Mouse (Mus musculus): ENCODE data around the gene Shisal2a.
"Not testable (repeated sequence)": the region's sequence is repeated elsewhere in the genome, so short reads cannot be mapped to it uniquely, and the experiment has no call there.

Gene Shisal2a

GRCm38 (mm10) chr4:108371421-108371820 is 11.7 kb downstream of the Shisal2a start:
- no peak for DNase-seq

DNA sequence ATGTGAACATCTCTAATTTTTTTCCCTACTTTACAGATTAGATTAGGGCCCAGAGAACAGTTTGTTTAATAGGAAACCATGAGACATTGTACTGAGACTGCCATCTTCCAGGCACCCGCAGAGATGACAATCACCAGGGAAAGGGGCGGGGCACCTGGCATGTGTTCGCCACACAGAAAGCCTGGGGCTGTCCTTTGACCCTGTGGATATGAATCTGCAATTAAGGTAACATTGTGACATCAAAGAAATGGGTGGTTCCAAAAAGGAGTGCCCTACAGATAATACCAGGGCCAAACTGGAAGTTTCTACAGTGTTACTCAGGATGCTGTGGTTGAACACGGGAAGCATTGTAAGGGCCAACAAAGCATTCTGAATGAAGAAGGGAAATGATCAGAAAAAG is 12.7 kb downstream of the Shisal2a start:
- no peak for DNase-seq

- no peak for DNase-seq
Measured at GRCm38 (mm10) chr4:108369254-108369653, 13.9 kb downstream of the Shisal2a start.

DNA sequence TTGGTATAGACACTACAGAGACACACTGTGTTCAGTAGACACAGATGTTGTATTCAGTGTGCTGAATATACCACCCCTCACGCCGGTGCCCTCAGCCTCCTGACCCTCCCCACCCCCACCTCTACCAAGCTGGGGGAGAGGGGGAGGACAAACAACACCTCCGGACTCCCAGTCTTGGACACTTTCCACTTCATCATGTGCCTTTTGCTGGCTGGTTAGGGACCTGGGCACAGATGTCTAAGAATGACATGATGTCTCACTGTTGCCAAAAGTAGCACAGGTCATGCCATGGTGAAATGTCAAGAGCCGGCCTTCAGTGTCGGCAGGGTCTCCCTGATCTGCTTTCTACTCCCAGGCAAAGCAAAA is 19.1 kb downstream of the Shisal2a start:
- no peak for DNase-seq

DNA sequence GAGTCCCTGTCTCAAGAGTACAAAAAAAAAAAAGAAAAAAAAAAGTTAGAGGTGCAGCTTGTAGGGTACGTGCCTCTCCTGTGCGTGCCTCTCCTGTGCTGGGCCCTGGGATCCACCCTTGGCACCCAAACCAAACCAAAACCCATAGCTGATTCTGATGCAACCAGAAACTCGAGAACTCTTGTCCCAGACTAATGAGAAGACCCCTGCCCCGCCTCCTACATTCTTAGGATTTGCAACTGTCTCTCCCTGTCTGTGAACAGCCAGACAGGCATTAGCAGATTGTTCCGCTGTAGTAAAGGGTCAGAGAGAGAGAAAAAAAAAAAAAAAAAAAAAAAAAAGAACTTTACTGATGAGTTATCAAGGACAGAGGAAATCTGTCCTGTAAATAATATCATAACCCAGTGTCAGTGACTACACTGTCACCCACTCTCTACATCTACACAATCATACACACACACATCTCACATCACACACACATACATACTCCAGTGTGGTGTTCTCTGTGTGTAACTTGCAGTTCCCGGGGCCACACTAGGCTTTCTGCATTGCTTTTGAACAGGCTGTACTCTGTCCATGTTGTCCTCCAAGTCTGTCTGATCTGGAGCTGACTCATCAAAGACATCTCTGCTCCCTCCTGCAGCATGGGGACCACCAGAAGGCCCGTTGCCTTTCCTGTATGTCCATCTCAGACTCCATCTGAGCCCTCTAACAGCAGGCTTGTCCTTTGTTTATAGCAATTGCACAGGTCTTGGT is 19.6 kb downstream of the Shisal2a start:
- peak; percentile 53 to 70 for DNase-seq

DNA sequence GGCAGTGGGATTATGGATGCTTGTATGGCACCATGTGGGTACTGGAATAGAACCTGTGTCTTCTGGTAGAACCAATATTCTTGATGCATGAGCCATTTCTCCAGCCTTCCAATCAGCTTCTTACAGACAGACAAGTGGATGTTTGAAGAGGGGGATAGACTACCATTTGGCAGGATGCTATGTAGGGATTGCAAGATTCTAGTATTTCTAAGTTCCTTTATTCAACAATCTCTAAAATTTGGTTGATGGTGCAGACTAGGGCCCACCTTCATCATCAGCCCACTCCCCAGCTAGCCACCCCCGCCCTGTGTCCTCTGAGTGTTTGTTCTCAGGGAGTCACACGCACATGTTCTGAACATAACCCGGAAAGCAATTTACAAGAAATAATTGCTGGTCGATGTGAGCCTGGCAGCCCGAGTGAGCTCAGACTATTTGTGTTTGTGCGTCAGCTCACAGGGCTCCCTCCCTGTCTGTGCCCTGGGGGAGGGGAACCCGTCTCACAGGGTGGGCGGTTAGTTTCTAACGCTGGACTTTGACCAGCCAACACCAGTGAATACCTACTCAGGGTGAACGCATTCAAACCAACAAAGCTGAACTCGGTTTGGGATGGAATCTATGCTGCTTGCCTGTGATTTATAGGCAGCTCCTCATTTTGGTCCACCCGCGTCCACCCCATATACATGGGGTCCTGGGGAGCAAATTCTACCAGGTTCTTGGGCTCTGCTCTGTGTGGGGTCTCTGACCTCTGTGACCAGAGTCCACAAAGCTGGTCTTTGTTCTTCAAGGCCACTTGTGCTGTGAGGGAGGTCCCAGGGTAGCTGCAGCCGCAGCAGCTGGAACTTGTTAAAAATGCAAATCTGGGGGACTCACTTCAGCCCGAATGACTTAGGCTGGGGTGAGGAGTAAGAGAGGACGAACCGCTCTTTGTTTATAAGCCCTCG is 20.6 kb downstream of the Shisal2a start:
- DNase-seq = peak; percentile 77 to 89

DNA sequence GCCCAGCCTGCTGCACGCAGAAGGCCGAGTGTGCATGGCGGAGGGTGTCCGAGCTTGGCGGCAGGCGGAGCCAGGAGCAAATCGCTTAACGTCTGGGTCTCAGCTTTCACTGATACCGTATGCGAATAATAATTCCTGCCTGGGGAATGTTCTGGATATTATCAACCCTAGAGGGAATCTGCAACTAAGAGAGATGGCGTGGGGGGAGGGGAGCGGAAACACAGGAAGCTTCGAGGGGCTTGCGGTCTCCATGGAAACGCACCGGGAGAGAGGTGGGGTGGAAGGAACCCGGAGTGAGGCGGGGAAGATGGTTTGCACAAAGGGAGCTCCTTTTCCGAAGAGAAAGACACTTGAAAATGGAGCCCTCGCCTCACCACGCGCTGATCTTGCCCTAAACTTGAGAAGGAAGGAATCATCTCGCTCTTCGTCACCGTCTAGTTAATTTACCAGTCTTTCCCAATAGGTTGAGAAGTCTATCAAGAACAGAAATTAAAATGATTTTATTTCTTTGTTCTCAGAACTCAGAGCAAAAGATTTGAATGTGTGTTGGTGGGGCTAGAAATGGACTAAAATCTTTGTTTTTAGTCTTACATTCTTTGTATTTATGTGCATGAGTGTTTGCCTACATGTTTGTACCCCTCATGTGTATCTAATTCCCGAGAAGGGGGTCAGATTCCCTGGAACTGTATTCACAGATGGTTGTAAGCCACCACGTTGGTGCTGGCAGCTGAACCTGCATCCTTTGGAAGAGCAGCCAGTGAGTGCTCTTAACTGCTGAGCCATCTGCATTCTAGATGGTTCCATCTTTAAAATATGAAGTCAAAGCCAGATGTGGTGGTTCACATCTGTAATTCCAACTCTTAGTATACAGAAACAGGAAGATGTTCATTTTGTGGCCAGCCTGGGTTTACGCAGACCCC is 22.8 kb downstream of the Shisal2a start:
- DNase-seq = peak; percentile 87 to 91

GRCm38 (mm10) chr4:108358498-108358897 is 24.7 kb downstream of the Shisal2a start:
- no peak for DNase-seq

GRCm38 (mm10) chr4:108357458-108357857 is 25.7 kb downstream of the Shisal2a start:
- DNase-seq = no peak

DNA sequence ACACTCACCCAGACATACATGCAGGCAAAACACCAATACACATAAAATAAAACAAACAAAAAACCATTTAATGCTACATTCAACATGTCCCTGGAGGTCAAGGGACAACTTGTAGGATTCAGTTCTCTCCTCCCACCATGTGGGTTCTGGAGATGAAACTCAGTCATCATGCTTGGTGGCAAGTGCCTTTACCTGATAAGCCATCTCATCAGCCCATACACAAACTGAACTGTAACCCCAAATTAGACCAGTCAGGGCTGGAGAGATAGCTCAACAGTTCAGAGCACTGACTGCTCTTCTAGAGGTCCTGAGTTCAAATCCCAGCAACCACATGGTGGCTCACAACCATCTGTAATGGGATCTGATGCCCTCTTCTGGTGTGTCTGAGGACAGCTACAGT is 29.6 kb downstream of the Shisal2a start:
- DNase-seq = not testable (repeated sequence)

DNA sequence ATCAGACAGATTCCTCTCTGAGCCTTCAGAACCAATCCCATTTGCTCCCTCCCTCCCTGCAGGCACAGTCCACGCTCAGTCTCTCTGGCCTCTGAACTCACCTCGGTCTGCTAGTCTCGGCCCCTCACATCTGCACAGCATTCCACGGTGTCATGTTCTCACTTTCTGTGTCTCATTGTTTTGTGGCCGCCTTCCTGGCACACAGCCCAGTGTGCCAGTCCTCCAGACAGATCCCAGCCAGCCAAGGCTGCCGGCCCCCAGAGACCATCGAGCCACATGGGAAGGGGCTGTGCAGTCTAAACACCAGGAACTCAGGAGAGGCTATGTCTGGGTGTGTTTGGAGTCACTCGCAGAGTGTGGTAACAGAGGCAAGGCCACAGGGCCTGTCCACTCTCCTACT is 32.3 kb downstream of the Shisal2a start:
- peak; percentile 74 to 83 for DNase-seq

GRCm38 (mm10) chr4:108349836-108350547 is 33.2 kb downstream of the Shisal2a start:
- no peak for DNase-seq

DNA sequence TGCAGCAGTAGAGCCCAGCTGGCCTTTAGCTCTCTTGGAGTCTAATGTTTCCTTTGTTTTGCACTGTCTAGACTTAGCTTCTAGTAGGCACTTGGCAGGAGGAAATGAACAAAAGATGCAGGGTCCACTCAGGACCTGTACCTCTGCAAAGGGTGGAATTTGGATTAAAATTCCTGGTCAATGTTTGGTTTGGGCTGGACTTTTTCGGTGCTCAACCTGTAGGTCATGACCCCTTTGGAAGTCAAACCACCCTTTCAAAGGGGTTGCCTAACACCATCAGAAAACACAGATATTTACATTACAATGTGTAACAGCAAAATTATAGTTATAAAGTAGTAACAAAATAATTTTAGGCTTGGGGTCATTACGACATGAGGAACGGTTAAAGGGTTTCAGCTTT is 34.1 kb downstream of the Shisal2a start:
- no peak for DNase-seq

- DNase-seq = no peak
Measured at GRCm38 (mm10) chr4:108348256-108348875, 34.8 kb downstream of the Shisal2a start.

DNA sequence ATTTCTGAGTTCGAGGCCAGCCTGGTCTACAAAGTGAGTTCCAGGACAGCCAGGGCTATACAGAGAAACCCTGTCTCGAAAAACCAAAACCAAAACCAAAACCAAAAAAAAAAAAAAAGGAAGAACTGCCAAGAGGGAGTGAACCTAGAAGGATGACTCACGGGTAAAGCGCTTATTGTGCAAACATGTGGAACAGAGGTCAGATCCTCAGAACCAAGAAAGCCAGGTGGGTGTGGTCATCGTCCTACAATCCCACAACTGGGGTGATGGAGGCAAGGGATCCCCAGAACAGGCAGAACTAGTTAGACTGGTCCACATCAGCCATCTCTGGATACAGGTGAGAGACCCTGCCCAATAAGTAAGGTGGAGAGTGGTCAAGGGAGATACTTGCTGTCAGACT is 36.0 kb downstream of the Shisal2a start:
- DNase-seq = no peak

- DNase-seq = no peak
Measured at GRCm38 (mm10) chr4:108345826-108346225, 37.3 kb downstream of the Shisal2a start.

DNA sequence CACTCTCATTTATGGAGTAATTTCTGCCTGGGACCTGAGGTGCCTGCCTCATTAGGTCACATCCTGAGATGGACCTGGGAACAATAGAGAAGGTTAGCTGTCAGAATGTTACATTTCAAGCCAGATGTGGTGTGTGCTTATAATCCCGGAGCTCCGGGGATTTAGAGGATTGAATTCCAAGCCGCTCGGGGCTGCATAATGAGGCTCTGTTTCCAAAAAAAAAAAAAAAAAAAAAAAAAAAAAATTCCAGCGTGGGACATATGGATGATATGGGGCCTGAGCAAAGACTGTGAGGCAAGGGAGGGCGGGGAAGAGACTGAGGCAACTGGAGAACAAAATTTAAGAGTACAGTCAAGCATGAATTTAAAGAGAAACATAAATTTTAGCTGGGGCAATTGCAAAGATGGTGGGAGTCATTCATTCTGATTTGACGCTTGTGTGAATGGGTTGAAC is 38.5 kb downstream of the Shisal2a start:
- DNase-seq = no peak

DNA sequence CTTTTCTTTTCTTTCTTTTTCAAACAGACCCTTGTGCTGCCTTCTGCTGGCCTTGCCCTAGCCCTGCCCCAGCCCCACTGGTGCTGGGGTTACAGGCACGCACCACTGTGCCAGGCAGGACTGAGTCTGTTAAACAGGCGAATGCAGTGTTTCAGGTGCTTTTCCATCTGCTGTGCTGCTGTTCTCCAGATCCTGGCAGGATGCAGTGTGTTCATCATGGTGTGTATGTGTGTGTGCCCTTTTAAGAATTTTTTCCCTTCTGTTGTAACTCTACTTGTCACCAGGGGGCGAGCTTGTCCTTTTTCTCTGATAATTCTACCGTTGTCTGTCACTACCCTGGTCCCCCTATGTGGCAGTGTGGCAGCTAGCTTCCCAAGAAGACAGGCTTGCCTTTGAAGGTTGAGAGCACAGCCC is 43.9 kb downstream of the Shisal2a start:
- peak; percentile 70 to 74 for DNase-seq

DNA sequence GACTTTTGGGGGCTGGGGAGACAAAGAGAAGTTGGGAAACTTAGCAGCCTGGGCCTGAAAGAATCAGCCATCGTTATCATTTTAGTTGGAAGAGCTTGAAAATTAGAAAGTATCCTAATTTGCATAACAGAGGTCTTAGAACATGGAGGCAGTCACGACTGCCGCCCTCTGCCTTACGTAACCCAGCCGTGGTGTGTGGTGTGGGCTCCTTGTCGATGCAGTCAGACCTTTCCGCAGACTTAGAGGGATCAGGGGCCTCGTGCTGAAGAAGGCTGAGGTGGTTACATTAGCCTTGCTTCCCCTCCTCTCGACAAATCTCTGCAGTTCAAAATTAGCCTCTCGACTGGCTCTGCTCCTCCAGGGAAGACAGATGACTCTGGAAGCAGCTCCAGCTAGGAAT is 44.3 kb downstream of the Shisal2a start:
- DNase-seq = no peak

DNA sequence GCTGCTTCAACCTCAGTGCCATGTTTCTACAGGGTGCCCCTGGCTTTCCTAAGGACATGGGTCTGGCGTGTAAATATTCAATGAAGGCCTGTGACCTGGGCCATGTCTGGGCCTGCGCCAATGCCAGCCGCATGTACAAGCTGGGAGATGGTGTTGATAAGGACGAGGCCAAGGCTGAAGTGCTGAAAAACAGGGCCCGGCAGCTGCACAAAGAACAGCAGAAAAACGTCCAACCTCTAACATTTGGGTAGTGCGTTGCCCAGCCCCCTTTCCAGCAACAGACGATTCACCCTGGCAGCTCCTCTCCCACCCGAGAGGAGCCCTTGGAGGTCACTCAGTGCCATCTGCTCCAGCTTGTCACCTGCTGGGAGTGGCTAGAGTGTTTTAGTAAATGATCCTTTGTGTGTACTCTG is 44.8 kb downstream of the Shisal2a start:
- DNase-seq = no peak

DNA sequence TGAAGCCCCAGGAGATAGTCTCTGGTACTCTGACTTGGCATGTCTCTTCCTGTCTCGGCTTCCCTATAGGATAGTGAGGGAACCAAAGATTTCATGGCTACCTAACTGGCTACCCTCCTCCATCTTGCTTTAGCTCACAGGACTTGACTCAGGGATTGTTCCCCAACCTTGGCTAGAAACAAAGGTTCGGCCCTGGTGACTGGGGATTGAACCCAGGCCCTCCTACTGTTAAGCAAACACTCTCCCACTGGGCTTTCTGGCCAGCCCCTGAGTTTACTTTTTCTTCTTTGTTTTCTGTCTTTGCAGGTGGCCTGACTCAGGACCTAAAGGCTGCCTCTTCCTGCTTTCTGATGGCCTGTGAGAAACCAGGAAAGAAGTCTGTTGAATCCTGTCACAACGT is 45.3 kb downstream of the Shisal2a start:
- no peak for DNase-seq

DNA sequence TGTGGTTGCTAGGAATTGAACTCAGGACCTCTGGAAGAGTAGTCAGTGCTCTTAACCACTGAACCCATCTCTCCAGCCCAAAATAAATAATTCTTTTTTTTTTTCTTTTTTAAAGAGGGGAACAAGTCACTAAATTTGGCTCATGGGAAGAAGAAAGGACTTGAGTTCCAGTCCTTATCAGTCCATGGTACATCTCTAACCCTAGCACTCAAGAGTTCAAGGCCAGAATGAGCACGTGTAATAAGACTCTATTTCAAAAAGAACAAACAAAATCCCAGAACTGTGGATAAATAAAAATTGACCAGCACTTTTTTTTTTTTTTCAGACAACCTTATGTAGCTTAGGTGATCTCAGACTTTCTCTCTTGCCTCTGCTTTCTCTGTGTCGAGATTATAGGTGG is 46.4 kb downstream of the Shisal2a start:
- no peak for DNase-seq
